Mouse (Mus musculus) liver, embryonic 14.5 days (tissue): ENCODE results near the gene Atp1a2. TPM values are rescaled to one million over a fixed set of nuclear protein-coding genes. Genes with fewer than 3 reads are reported as not detected.

Experiments used
- ATAC-seq: fragments of 200-750 bp; cut with Nextera tagmentation; 2 replicates; pipeline ENCODE4 v1.8.0; 2017; ENCODE audit warnings: moderate number of reproducible peaks, mild to moderate bottlenecking, moderate library complexity; ENCODE audit not compliant: insufficient read depth
- DNase-seq, 3 experiments: peaks; one replicate each; pipeline ENCODE4 v3.0.0-alpha.2; 2012 to 2013; ENCODE audit warnings: low read depth in 3 of 3, low spot score in 3 of 3
- H3K27ac ChIP-seq: fragments of 300-500 bp; sonication (generic); 2 replicates; pipeline ENCODE4 v1.5.1; 2014; ENCODE audit warnings: moderate library complexity, mild to moderate bottlenecking, control low read depth, inconsistent platforms
- H3K27me3 ChIP-seq: fragments of 300-500 bp; sonication (generic); 2 replicates; pipeline ENCODE4 v1.6.1; 2014; ENCODE audit warnings: mild to moderate bottlenecking, low read length, moderate library complexity; ENCODE audit not compliant: control insufficient read depth, insufficient read depth
- H3K36me3 ChIP-seq: fragments of 300-500 bp; sonication (generic); replicated peaks from 2 replicates; pipeline ENCODE4 v1.6.1; 2014; ENCODE audit warnings: low read depth; ENCODE audit not compliant: control insufficient read depth, insufficient read depth
- H3K4me1 ChIP-seq, 2 experiments: fragments of 200-500 bp in 1 of 2; fragments of 300-500 bp in 1 of 2; sonication (generic) in 1 of 2; replicated peaks; 2 replicates each; pipeline ENCODE4 v1.6.1; 2012 to 2014; ENCODE audit warnings: antibody characterized with exemption in 1 of 2, inconsistent platforms in 1 of 2, low read length in 1 of 2; ENCODE audit not compliant: control insufficient read depth in 2 of 2, insufficient read depth in 2 of 2
- H3K4me2 ChIP-seq: fragments of 300-500 bp; sonication (generic); 2 replicates; pipeline ENCODE4 v1.6.1; 2014; ENCODE audit warnings: low read depth, mild to moderate bottlenecking, control low read depth, moderate library complexity
- H3K4me3 ChIP-seq, 2 experiments: fragments of 200-500 bp in 1 of 2; fragments of 300-500 bp in 1 of 2; sonication (generic) in 1 of 2; 2 replicates each; pipeline ENCODE4 v1.5.1; 2012 to 2014; ENCODE audit warnings: low read depth in 2 of 2, low read length in 2 of 2, mild to moderate bottlenecking in 2 of 2, control low read depth in 1 of 2, inconsistent platforms in 1 of 2, moderate library complexity in 1 of 2; ENCODE audit not compliant: insufficient read depth in 1 of 2
- H3K9ac ChIP-seq: fragments of 300-500 bp; sonication (generic); replicated peaks from 2 replicates; pipeline ENCODE4 v1.6.1; 2014; ENCODE audit warnings: mild to moderate bottlenecking, control low read depth, moderate library complexity
- H3K9me3 ChIP-seq: fragments of 300-500 bp; sonication (generic); 2 replicates; pipeline ENCODE4 v1.6.1; 2016; ENCODE audit warnings: low read length, mixed read lengths; ENCODE audit not compliant: control insufficient read depth
- CTCF ChIP-seq: IDR thresholded peaks from 2 replicates; pipeline ENCODE4 v1.5.1; 2016; ENCODE audit warnings: antibody characterized with exemption, low read depth, control low read depth
- EP300 ChIP-seq: IDR thresholded peaks from 2 replicates; pipeline ENCODE4 v1.6.1; 2016; ENCODE audit warnings: antibody characterized with exemption, low read depth
- WGBS: fragments of 180-500 bp; shearing (Covaris S2); extraction: QIAGEN DNeasy Blood & Tissue Kit; methylation state at CpG from one replicate; pipeline ENCODE4 v1.1.7; 2014; ENCODE audit not compliant: insufficient replicate concordance; 5-methylcytosine and 5-hydroxymethylcytosine counted together
- polyA plus RNA-seq, 2 experiments: library from polyadenylated mRNA; depleted of rRNA in 1 of 2; stranded (reverse) in 1 of 2; unstranded in 1 of 2; fragments of >200 nt; fragmentation: Nextera tagmentation in 1 of 2; extraction: Ambion mirVana in 1 of 2; gene quantifications; 2 replicates each; pipeline versions ENCODE4 v1.2.1 to v1.2.3; 2012 to 2014

Atp1a2 gene
- polyA plus RNA-seq, 2 experiments: 0.01 to 0.10 TPM

DNA sequence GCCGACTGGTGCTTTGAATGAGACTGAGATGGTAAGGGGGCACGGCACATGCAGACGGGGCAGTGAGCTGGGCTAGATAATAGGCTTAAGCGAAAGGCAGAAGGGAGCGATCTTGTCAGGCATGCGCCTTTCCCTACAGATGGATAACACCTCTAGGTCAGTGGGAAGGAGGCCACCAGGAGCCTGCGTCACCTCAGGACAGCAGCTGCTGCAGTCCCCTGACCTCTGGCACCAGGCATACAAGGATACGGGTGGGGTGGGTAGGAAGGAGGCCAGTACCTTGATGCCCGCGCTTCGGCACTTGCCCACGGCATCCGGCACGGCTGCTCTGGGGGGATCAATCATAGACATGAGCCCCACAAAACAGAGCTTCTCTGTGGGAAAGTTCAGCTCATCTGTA lies 13.6 kb downstream of the Atp1a2 start:
- Histone ChIP-seq H3K4me1 (no peaks in the 10 kb centered on the region), H3K9me3 (no peaks in the 10 kb centered on the region), H3K36me3 (no peaks in the 10 kb centered on the region), H3K4me2 (no peak overlapping the region), H3K9ac (no peak overlapping the region), H3K27ac (no peak overlapping the region), H3K4me3 (no peak overlapping the region), H3K27me3 (no peaks in the 10 kb centered on the region)
- TF ChIP-seq CTCF (no peak), EP300 (no peak)
- ATAC-seq: no peak
- no peak for DNase-seq
- WGBS: 76% methylated on average over 14 of the region's 14 CpGs

DNA sequence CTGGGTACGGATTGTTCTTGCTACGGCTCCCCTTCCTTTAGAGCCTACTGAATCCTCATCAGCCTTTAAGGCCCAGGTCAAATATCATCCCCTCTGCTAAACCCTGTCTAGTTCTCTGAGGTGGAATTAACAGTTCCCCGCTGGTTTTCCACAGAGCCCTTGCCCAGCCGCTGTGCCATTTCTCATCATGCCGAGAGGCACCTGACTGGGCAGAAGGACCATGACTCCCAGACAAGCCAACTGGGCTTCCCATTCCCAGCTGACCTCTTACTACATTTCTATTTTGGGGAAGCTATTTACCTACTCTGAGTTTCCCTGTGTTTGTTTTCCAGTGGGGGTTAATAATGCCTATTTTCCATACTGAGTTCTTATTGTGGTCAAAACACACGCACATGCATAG lies 14.8 kb downstream of the Atp1a2 start:
- Histone ChIP-seq H3K27me3 (no peaks in the 10 kb centered on the region), H3K4me3 (no peak overlapping the region), H3K27ac (no peak overlapping the region), H3K9me3 (no peaks in the 10 kb centered on the region), H3K9ac (no peak overlapping the region), H3K4me1 (no peaks in the 10 kb centered on the region), H3K36me3 (no peaks in the 10 kb centered on the region), H3K4me2 (no peak overlapping the region)
- DNase-seq: no peak
- ATAC-seq: no peak
- WGBS: 78% methylated on average over 6 of the region's 6 CpGs
- TF ChIP-seq EP300 (no peak), CTCF (no peak)

DNA sequence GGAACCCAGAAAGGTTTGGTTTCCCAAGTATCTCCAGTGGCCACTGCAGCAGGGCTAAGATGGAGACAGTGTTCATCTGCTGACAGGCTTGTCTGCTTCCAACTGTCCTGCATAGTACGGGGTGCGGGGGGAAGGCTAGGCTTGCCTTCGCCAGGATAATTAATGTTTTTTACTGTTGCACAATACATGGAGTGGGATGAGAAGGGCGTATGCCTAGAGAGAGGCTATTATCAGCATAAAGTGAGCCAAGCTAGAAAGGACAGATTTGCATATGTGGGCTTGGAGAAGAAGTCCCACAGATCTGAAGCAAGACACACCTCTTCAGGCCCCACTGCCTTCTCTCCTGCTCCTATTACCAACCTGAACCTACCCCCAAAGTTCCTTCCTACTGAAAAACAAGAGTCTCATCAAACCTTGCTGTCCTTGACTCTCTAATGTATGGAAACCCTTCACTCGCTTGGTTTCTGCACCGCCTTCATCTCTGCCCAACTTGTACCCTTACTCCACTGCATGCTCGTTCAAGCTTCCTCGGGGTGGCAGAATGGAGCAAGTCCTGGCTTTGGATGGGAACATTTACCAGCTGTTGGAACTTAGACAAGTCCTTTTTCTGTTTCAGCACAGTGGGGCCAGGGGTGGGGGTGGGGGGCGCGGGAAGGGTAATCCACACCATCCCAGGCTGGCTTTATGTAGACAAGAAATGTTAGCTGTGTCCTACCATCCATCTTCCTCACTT lies 16.2 kb downstream of the Atp1a2 start:
- Histone ChIP-seq H3K4me3 (no peak overlapping the region), H3K27me3 (no peaks in the 10 kb centered on the region), H3K4me1 (peaks cover 0 to 1% of the 10 kb centered on the region in 2 experiments; a peak in 1 of 4 replicates), H3K4me2 (no peak overlapping the region), H3K9me3 (no peaks in the 10 kb centered on the region), H3K36me3 (no peaks in the 10 kb centered on the region), H3K9ac (no peak overlapping the region), H3K27ac (no peak overlapping the region)
- ATAC-seq (no peak), DNase-seq (no peak)
- TF ChIP-seq EP300 (no peak), CTCF (no peak)
- 71% methylated on average over 10 of the region's 10 CpGs for WGBS

DNA sequence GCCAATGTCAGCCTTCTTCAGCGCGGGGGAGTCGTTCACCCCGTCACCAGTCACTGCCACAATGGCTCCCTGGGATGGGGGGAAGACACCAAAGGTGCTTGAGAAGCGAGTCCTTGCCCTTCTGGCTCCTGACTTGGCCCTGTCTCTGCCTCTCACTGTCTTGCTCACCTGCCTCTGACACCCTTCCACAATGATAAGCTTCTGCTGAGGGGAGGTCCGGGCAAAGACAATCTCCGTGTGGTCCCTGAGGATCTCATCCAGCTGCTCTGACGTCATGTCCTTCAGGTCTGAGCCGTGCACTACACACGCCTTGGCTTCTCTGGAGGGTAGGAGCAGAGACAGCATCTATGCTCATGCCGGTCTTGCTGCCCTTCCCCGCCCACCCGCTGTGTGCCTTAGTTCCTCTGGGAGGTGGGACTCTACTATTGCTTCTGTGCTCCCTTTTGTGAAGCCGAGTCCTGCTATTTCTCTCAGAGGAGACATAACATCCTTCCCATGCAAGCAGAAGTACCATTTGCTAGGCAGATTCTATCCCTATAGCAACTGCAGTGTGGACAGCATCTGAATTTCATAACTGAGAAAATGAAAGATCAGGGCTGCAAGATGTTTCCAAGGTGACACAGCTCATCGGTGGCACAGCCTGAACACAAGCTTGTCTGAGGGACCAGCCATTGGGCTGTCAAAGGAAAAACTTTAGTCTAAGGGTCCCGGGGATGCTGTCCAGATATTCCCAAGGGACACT lies 17.9 kb downstream of the Atp1a2 start:
- no peaks in the 10 kb centered on the region for H3K27me3 ChIP-seq
- ATAC-seq (no peak), DNase-seq (no peak)
- no peak overlapping the region for H3K27ac ChIP-seq
- peaks cover 0 to 2% of the 10 kb centered on the region in 2 experiments; a peak in 1 of 4 replicates for H3K4me1 ChIP-seq
- no peak overlapping the region for H3K9ac ChIP-seq
- no peak for TF ChIP-seq EP300
- no peak for TF ChIP-seq CTCF
- H3K36me3 ChIP-seq: no peaks in the 10 kb centered on the region
- no peaks in the 10 kb centered on the region for H3K9me3 ChIP-seq
- H3K4me3 ChIP-seq: no peak overlapping the region
- WGBS: 61% methylated on average over 16 of the region's 16 CpGs
- H3K4me2 ChIP-seq: no peak overlapping the region

DNA sequence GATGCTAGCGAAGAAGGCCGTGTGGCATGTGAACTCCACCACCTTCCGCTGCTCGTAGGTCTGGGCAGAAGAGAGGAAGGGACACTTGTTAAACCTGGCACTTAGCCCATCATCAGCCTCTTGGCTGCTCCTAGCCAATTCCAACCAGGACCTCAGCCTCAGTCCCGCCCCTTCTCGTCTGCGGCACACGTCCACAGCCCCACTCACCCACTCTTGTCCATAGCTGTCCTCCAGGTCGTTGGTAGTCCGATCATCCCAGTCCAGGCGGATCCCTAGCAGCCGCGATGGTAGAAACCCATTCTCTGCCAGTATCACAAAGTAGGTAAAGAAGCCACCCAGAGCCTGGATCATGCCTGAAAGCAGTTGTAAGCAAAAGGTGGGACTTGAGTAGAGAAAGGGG lies 19.5 kb downstream of the Atp1a2 start:
- Histone ChIP-seq H3K4me1 (peaks cover 0 to 2% of the 10 kb centered on the region in 2 experiments; a peak in 1 of 4 replicates), H3K27ac (no peak overlapping the region), H3K27me3 (no peaks in the 10 kb centered on the region), H3K4me2 (no peak overlapping the region), H3K9me3 (no peaks in the 10 kb centered on the region), H3K4me3 (no peak overlapping the region), H3K36me3 (no peaks in the 10 kb centered on the region), H3K9ac (no peak overlapping the region)
- DNase-seq: no peak
- TF ChIP-seq CTCF: no peak
- TF ChIP-seq EP300: no peak
- 73% methylated on average over 13 of the region's 13 CpGs for WGBS
- ATAC-seq: no peak
